Comparison of ENCODE assay signal across 10 mouse cellular contexts in the genomic region with DNA sequence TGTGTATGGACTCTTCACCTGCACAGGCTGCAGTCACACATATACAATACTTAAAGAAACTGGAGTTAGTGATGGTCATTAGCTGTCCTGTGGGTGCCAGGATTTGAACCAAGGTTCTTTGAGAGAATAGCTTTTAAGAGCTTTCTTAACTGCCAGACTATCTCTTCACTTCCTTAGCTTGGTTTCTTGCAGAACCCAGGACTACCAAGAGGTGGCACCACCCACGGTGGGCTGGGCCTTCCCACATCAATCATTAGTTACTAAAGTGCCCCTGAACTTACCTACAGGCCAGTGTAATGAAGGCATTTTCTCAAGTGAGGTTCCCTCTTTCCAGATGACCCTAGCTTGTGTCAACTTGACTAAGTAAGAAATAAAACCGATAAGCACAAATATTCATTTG. TPM values are rescaled to one million over a fixed set of nuclear protein-coding genes. Genes with fewer than 3 reads are reported as not detected.
DNase-seq lines count a peak whose midpoint lies in the region; ATAC-seq and TF ChIP-seq lines count a peak whose summit lies in the region.
"Had no signal": no experiment of that assay in that cellular context is flagged by ENCODE, and none has a peak within 500 bp of the region (broad histone marks: within the 10 kb centered on the region; RNA-seq: fewer than 3 reads in every experiment).

No protein-coding gene starts in this region.

- no peak for DNase-seq in embryonic facial prominence, embryonic 14.5 days (ENCODE audit: low spot score)
- DNase-seq in embryonic facial prominence, embryonic 10.5 days (ENCODE audit: low spot score) = no peak
- peak; percentile 41 for DNase-seq in liver
- DNase-seq in adipocyte (ENCODE audit: low spot score) = peak; percentile 42
- DNase-seq in stomach, postnatal 0 days (ENCODE audit: low spot score) = peak; percentile 25
- DNase-seq in urinary bladder, postnatal 25 days (ENCODE audit: low spot score) = no peak
- DNase-seq in frontal cortex, postnatal 25 days (ENCODE audit: low spot score in 2 of 2) = no peak
- DNase-seq: layer of hippocampus, postnatal 36 days had no signal

- no peak overlapping the region for H3K4me3 ChIP-seq in embryonic facial prominence, embryonic 14.5 days (ENCODE audit: low read depth, low read length)
- H3K4me3 ChIP-seq in embryonic facial prominence, embryonic 10.5 days = no peak overlapping the region
- H3K4me3 ChIP-seq in liver, embryonic 12.5 days = no peak overlapping the region
- H3K4me3 ChIP-seq in stomach, postnatal 0 days (ENCODE audit: low read depth, low read length) = no peak overlapping the region
- H3K4me3 ChIP-seq: megakaryocyte, embryonic 14.5 days had no signal

- H3K4me2 ChIP-seq in embryonic facial prominence, embryonic 14.5 days (ENCODE audit: low read depth, low read length) = no peak overlapping the region
- no peak overlapping the region for H3K4me2 ChIP-seq in liver, embryonic 12.5 days
- no peak overlapping the region for H3K4me2 ChIP-seq in stomach, postnatal 0 days (replicated peaks; ENCODE audit: low read depth)

- peak overlapping the region; percentile 56; the same call in 1 of the 2 replicates for H3K27ac ChIP-seq in embryonic facial prominence, embryonic 14.5 days (replicated peaks; ENCODE audit: low read depth, low read length)
- H3K27ac ChIP-seq in embryonic facial prominence, embryonic 10.5 days (replicated peaks) = no peak overlapping the region
- H3K27ac ChIP-seq in liver, embryonic 12.5 days = no peak overlapping the region
- no peak overlapping the region for H3K27ac ChIP-seq in stomach, postnatal 0 days (replicated peaks)

- 78% methylated on average over 2 of the region's 2 CpGs for WGBS in embryonic facial prominence, embryonic 14.5 days
- 69% methylated on average over 2 of the region's 2 CpGs for WGBS in embryonic facial prominence, embryonic 10.5 days
- WGBS in liver, embryonic 12.5 days (ENCODE audit: insufficient replicate concordance) = 44% methylated on average over 2 of the region's 2 CpGs
- WGBS in stomach, postnatal 0 days = 65% methylated on average over 2 of the region's 2 CpGs

- TF ChIP-seq CTCF in stomach, postnatal 0 days (IDR thresholded peaks at IDR 0.05; ENCODE audit: low read depth) = peak; percentile 60

- peaks cover 58% of the 10 kb centered on the region for H3K4me1 ChIP-seq in embryonic facial prominence, embryonic 14.5 days (ENCODE audit: control insufficient read depth, insufficient read depth, low read length)
- peaks cover 63% of the 10 kb centered on the region for H3K4me1 ChIP-seq in embryonic facial prominence, embryonic 10.5 days
- peaks cover 51% of the 10 kb centered on the region for H3K4me1 ChIP-seq in liver, embryonic 12.5 days
- 0 out of 2 replicates have a peak, but pooled peaks cover 4% of the 10 kb centered on the region for H3K4me1 ChIP-seq in stomach, postnatal 0 days (replicated peaks; ENCODE audit: control insufficient read depth, insufficient read depth)

- ATAC-seq in embryonic facial prominence, embryonic 14.5 days (ENCODE audit: low read depth) = no peak
- no peak for ATAC-seq in liver, embryonic 12.5 days
- no peak for ATAC-seq in stomach, postnatal 0 days (ENCODE audit: low FRiP score, low TSS enrichment)

- H3K9ac ChIP-seq in embryonic facial prominence, embryonic 14.5 days (ENCODE audit: low read depth, low read length) = no peak overlapping the region
- no peak overlapping the region for H3K9ac ChIP-seq in liver, embryonic 12.5 days
- H3K9ac ChIP-seq in stomach, postnatal 0 days (ENCODE audit: low read length) = no peak overlapping the region

- no peaks in the 10 kb centered on the region for H3K27me3 ChIP-seq in embryonic facial prominence, embryonic 14.5 days (replicated peaks; ENCODE audit: control insufficient read depth, insufficient read depth, low read length)
- H3K27me3 ChIP-seq in embryonic facial prominence, embryonic 10.5 days (replicated peaks; ENCODE audit: low read depth, poor library complexity, severe bottlenecking) = peaks cover 7% of the 10 kb centered on the region; the same call in 1 of the 2 replicates
- peaks cover 4% of the 10 kb centered on the region; the same call in 1 of the 2 replicates for H3K27me3 ChIP-seq in liver, embryonic 12.5 days (replicated peaks)
- no peaks in the 10 kb centered on the region for H3K27me3 ChIP-seq in stomach, postnatal 0 days (ENCODE audit: control insufficient read depth, insufficient read depth, low read length)

- no peaks in the 10 kb centered on the region for H3K9me3 ChIP-seq in embryonic facial prominence, embryonic 14.5 days (ENCODE audit: control insufficient read depth, low read length)
- H3K9me3 ChIP-seq in embryonic facial prominence, embryonic 10.5 days = no peaks in the 10 kb centered on the region
- H3K9me3 ChIP-seq in liver, embryonic 12.5 days (replicated peaks) = no peaks in the 10 kb centered on the region
- H3K9me3 ChIP-seq in stomach, postnatal 0 days (ENCODE audit: control insufficient read depth, low read length) = no peaks in the 10 kb centered on the region
- H3K9me3 ChIP-seq: megakaryocyte, embryonic 14.5 days had no signal

- TF ChIP-seq EP300 in stomach, postnatal 0 days (optimal IDR thresholded peaks at IDR 0.05) = no peak

- H3K36me3 ChIP-seq in embryonic facial prominence, embryonic 14.5 days (ENCODE audit: control insufficient read depth, insufficient read depth, low read length) = no peaks in the 10 kb centered on the region
- H3K36me3 ChIP-seq in embryonic facial prominence, embryonic 10.5 days (replicated peaks) = no peaks in the 10 kb centered on the region
- no peaks in the 10 kb centered on the region for H3K36me3 ChIP-seq in liver, embryonic 12.5 days
- no peaks in the 10 kb centered on the region for H3K36me3 ChIP-seq in stomach, postnatal 0 days (ENCODE audit: control insufficient read depth, insufficient read depth, low read length)

RNA-seq across cellular contexts. Expression of a gene that starts 33.9 kb away (rescaled TPM):
- 53.0 and 74.3 TPM in 2 replicates for polyA plus RNA-seq in embryonic facial prominence, embryonic 14.5 days (2014; fragmentation: Nextera tagmentation; extraction: Ambion mirVana)
- 38.1 and 39.3 TPM in 2 replicates for polyA plus RNA-seq in embryonic facial prominence, embryonic 10.5 days (2016; fragmentation: Nextera tagmentation; extraction: Ambion mirVana)
- polyA plus RNA-seq in liver, embryonic 12.5 days (2016; fragmentation: Nextera tagmentation; extraction: Ambion mirVana) = 52.4 and 56.6 TPM in 2 replicates
- polyA plus RNA-seq in stomach, postnatal 0 days (2015; fragmentation: Nextera tagmentation; extraction: Ambion mirVana) = 101 and 119 TPM in 2 replicates

Comparison
In these comparisons a context has a peak if more than half of its experiments do, and no peak if none do; other contexts are left out.
1. DNase-seq: peak in liver (single experiment), adipocyte (single experiment) and stomach, postnatal 0 days (single experiment); none in embryonic facial prominence, embryonic 14.5 days (single experiment), embryonic facial prominence, embryonic 10.5 days (single experiment), urinary bladder, postnatal 25 days (single experiment) and frontal cortex, postnatal 25 days (0 of 2).